Mouse (Mus musculus) liver, embryonic 14.5 days (tissue): ENCODE results near the gene Hagh. TPM values are rescaled to one million over a fixed set of nuclear protein-coding genes. Genes with fewer than 3 reads are reported as not detected.

Experiments
- ATAC-seq: fragments of 200-750 bp; cut with Nextera tagmentation; 2 replicates; pipeline ENCODE4 v1.8.0; 2017; ENCODE audit warnings: moderate number of reproducible peaks, mild to moderate bottlenecking, moderate library complexity; ENCODE audit not compliant: insufficient read depth
- DNase-seq, 3 experiments: peaks; one replicate each; pipeline ENCODE4 v3.0.0-alpha.2; 2012 to 2013; ENCODE audit warnings: low read depth in 3 of 3, low spot score in 3 of 3
- H3K27ac ChIP-seq: fragments of 300-500 bp; sonication (generic); 2 replicates; pipeline ENCODE4 v1.5.1; 2014; ENCODE audit warnings: moderate library complexity, mild to moderate bottlenecking, control low read depth, inconsistent platforms
- H3K27me3 ChIP-seq: fragments of 300-500 bp; sonication (generic); 2 replicates; pipeline ENCODE4 v1.6.1; 2014; ENCODE audit warnings: mild to moderate bottlenecking, low read length, moderate library complexity; ENCODE audit not compliant: control insufficient read depth, insufficient read depth
- H3K36me3 ChIP-seq: fragments of 300-500 bp; sonication (generic); replicated peaks from 2 replicates; pipeline ENCODE4 v1.6.1; 2014; ENCODE audit warnings: low read depth; ENCODE audit not compliant: control insufficient read depth, insufficient read depth
- H3K4me1 ChIP-seq, 2 experiments: fragments of 200-500 bp in 1 of 2; fragments of 300-500 bp in 1 of 2; sonication (generic) in 1 of 2; replicated peaks; 2 replicates each; pipeline ENCODE4 v1.6.1; 2012 to 2014; ENCODE audit warnings: antibody characterized with exemption in 1 of 2, inconsistent platforms in 1 of 2, low read length in 1 of 2; ENCODE audit not compliant: control insufficient read depth in 2 of 2, insufficient read depth in 2 of 2
- H3K4me2 ChIP-seq: fragments of 300-500 bp; sonication (generic); 2 replicates; pipeline ENCODE4 v1.6.1; 2014; ENCODE audit warnings: low read depth, mild to moderate bottlenecking, control low read depth, moderate library complexity
- H3K4me3 ChIP-seq, 2 experiments: fragments of 200-500 bp in 1 of 2; fragments of 300-500 bp in 1 of 2; sonication (generic) in 1 of 2; 2 replicates each; pipeline ENCODE4 v1.5.1; 2012 to 2014; ENCODE audit warnings: low read depth in 2 of 2, low read length in 2 of 2, mild to moderate bottlenecking in 2 of 2, control low read depth in 1 of 2, inconsistent platforms in 1 of 2, moderate library complexity in 1 of 2; ENCODE audit not compliant: insufficient read depth in 1 of 2
- H3K9ac ChIP-seq: fragments of 300-500 bp; sonication (generic); replicated peaks from 2 replicates; pipeline ENCODE4 v1.6.1; 2014; ENCODE audit warnings: mild to moderate bottlenecking, control low read depth, moderate library complexity
- H3K9me3 ChIP-seq: fragments of 300-500 bp; sonication (generic); 2 replicates; pipeline ENCODE4 v1.6.1; 2016; ENCODE audit warnings: low read length, mixed read lengths; ENCODE audit not compliant: control insufficient read depth
- CTCF ChIP-seq: IDR thresholded peaks from 2 replicates; pipeline ENCODE4 v1.5.1; 2016; ENCODE audit warnings: antibody characterized with exemption, low read depth, control low read depth
- EP300 ChIP-seq: IDR thresholded peaks from 2 replicates; pipeline ENCODE4 v1.6.1; 2016; ENCODE audit warnings: antibody characterized with exemption, low read depth
- WGBS: fragments of 180-500 bp; shearing (Covaris S2); extraction: QIAGEN DNeasy Blood & Tissue Kit; methylation state at CpG from one replicate; pipeline ENCODE4 v1.1.7; 2014; ENCODE audit not compliant: insufficient replicate concordance; 5-methylcytosine and 5-hydroxymethylcytosine counted together
- polyA plus RNA-seq, 2 experiments: library from polyadenylated mRNA; depleted of rRNA in 1 of 2; stranded (reverse) in 1 of 2; unstranded in 1 of 2; fragments of >200 nt; fragmentation: Nextera tagmentation in 1 of 2; extraction: Ambion mirVana in 1 of 2; gene quantifications; 2 replicates each; pipeline versions ENCODE4 v1.2.1 to v1.2.3; 2012 to 2014

Hagh gene
- polyA plus RNA-seq, 2 experiments, result 65.9 to 109 TPM

GRCm38 (mm10) chr17:24874989-24875388, 35.0 kb downstream of the Hagh start:
- TF ChIP-seq CTCF (no peak), EP300 (no peak)
- Histone ChIP-seq H3K9ac (no peak overlapping the region), H3K4me2 (no peak overlapping the region), H3K4me3 (no peak overlapping the region), H3K9me3 (no peaks in the 10 kb centered on the region), H3K4me1 (no peaks in the 10 kb centered on the region), H3K27ac (no peak overlapping the region), H3K27me3 (no peaks in the 10 kb centered on the region), H3K36me3 (no peaks in the 10 kb centered on the region)
- no peak for ATAC-seq
- DNase-seq, result no peak
- 62% methylated on average over 8 of the region's 8 CpGs for WGBS

GRCm38 (mm10) chr17:24877336-24878116, 37.6 kb downstream of the Hagh start:
- H3K4me2 ChIP-seq, result peak overlapping the region; percentile 42
- peaks cover 1% of the 10 kb centered on the region for H3K36me3 ChIP-seq
- H3K9me3 ChIP-seq, result no peaks in the 10 kb centered on the region
- DNase-seq (no peak), ATAC-seq (peak; percentile 48)
- WGBS, result 58% methylated on average over 10 of the region's 10 CpGs
- no peaks in the 10 kb centered on the region for H3K27me3 ChIP-seq
- no peak for TF ChIP-seq CTCF
- no peak for TF ChIP-seq EP300
- H3K27ac ChIP-seq, result 0 out of 2 replicates have a peak overlapping the region, but pooled peaks have one; percentile 8
- no peak overlapping the region for H3K4me3 ChIP-seq
- no peaks in the 10 kb centered on the region for H3K4me1 ChIP-seq
- no peak overlapping the region for H3K9ac ChIP-seq

- peak overlapping the region; percentile 42 for H3K4me2 ChIP-seq
- DNase-seq, result no peak
- H3K4me1 ChIP-seq, result no peaks in the 10 kb centered on the region
- no peaks in the 10 kb centered on the region for H3K27me3 ChIP-seq
- no peaks in the 10 kb centered on the region for H3K9me3 ChIP-seq
- H3K9ac ChIP-seq, result no peak overlapping the region
- 56% methylated on average over 5 of the region's 5 CpGs for WGBS
- no peak overlapping the region for H3K27ac ChIP-seq
- peaks cover 7% of the 10 kb centered on the region for H3K36me3 ChIP-seq
- no peak overlapping the region for H3K4me3 ChIP-seq
- TF ChIP-seq CTCF (no peak), EP300 (no peak)
- ATAC-seq, result peak; percentile 43; the same call in 1 of the 2 replicates
Observed at GRCm38 (mm10) chr17:24878117-24878397, 38.1 kb downstream of the Hagh start.

- no peak for DNase-seq
- no peak for ATAC-seq
Observed at GRCm38 (mm10) chr17:24878531-24878930, 38.6 kb downstream of the Hagh start.

GRCm38 (mm10) chr17:24881738-24882440, 41.9 kb downstream of the Hagh start:
- TF ChIP-seq CTCF (peak; percentile 84), EP300 (no peak)
- Histone ChIP-seq H3K4me2 (no peak overlapping the region), H3K9ac (no peak overlapping the region), H3K4me3 (no peak overlapping the region), H3K27ac (no peak overlapping the region), H3K4me1 (peaks cover 2 to 10% of the 10 kb centered on the region in 2 experiments; a peak in 2 of 4 replicates), H3K9me3 (no peaks in the 10 kb centered on the region), H3K27me3 (no peaks in the 10 kb centered on the region), H3K36me3 (peaks cover 24% of the 10 kb centered on the region)
- DNase-seq (no peak), ATAC-seq (no peak)
- 47% methylated on average over 7 of the region's 7 CpGs for WGBS

More at GRCm38 (mm10) chr17:24878531-24878930, 38.6 kb downstream of the Hagh start:
- peak overlapping the region; percentile 13; the same call in 1 of the 2 replicates for H3K4me2 ChIP-seq
- H3K36me3 ChIP-seq, result peaks cover 10% of the 10 kb centered on the region
- H3K4me3 ChIP-seq, result no peak overlapping the region
- H3K4me1 ChIP-seq, result no peaks in the 10 kb centered on the region
- no peaks in the 10 kb centered on the region for H3K27me3 ChIP-seq
- no peak overlapping the region for H3K27ac ChIP-seq
- no peaks in the 10 kb centered on the region for H3K9me3 ChIP-seq
- no peak for TF ChIP-seq EP300
- TF ChIP-seq CTCF, result no peak
- no peak overlapping the region for H3K9ac ChIP-seq
- WGBS, result 65% methylated on average over 8 of the region's 8 CpGs
